Mouse (Mus musculus) lung, adult 2 months (tissue): ENCODE measurements at regions not wholly inside any gene's neighbourhood (a gene's known extent, or its start where the extent isn't known, plus 50 kb on each side); places are given as distances from the start of the nearest gene placed in this dataset.

Experiments
- CTCF ChIP-seq: fragments of 200-500 bp; IDR thresholded peaks from 2 replicates; pipeline ENCODE4 v1.5.1; 2011; ENCODE audit warnings: mild to moderate bottlenecking, low read length, control low read depth; ENCODE audit not compliant: insufficient read depth
- POLR2A ChIP-seq: fragments of 200-500 bp; IDR thresholded peaks from 2 replicates; pipeline ENCODE4 v1.6.1; 2011; ENCODE audit warnings: low read depth, mild to moderate bottlenecking, control low read depth, low read length, borderline replicate concordance; ENCODE audit errors: extremely low read depth

- TF ChIP-seq CTCF (peak; percentile 14; the same call in 1 of the 2 replicates), POLR2A (no peak)
Observed at GRCm38 (mm10) chr12:25338771-25339170, 241.8 kb upstream of the Id2 start.
